Mouse (Mus musculus) kidney, adult 18-20 months (tissue): Measurements from ENCODE around the gene Mael.

Experiments
- DNase-seq: peaks from one replicate; pipeline ENCODE4 v3.0.0; 2021

Mael gene

DNA sequence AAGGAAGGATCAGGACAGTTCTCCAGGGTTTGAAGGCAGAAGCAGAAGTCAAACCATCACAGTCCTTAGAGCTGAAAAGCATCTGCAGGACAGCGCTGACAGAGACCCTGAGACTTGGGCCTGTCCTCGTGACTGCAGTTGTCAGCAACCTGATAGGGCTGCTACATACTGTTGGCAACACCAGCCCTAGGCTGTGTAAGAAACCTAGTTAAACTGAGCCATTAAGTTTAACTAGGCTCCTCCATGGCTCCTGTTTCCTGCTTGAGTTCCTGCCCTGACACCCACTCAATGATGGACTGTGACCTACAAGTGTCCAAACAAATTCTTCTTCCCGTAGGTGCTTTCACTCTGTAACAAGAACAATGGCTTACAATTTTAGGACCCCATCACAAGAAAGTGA is 33.4 kb downstream of the Mael start:
- no peak for DNase-seq

DNA sequence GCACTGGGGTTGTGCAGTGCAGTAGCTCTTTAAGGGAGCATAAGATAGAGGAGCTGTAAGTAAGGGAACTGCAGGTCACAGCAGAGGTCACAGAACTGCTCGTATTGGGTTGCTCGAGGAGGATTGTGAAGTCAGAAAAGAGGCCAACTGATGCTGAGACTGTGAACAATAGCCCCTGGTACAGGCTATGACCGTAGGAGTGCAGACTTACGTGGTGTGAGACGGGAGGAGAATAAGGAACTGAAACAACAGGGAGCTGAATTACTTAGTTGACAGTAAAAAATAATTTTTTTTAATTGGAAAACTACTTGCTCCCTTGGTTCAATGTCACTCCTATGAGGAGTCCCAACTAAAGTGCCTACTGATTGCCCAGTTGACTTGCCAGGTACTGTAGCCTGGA is 34.4 kb downstream of the Mael start:
- DNase-seq = no peak

DNA sequence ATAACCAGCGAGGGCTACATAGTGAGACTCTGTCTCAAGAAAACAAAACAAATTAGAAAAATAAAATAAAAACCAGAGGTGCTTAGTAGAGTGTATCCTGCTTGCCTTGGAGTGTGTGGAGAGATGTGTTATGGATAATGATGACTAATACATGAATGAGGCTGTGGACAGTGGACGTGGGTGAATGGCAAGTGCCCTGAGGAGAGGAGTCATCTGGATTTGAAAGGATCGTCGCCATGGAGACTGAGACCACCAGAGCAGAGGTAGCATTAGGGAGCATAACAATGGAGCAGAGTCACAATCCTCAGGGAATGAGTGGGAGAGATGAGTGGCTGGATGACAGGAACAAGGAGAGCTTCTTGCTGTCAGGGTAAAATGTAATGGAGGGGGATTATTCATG is 48.7 kb downstream of the Mael start:
- no peak for DNase-seq

DNA sequence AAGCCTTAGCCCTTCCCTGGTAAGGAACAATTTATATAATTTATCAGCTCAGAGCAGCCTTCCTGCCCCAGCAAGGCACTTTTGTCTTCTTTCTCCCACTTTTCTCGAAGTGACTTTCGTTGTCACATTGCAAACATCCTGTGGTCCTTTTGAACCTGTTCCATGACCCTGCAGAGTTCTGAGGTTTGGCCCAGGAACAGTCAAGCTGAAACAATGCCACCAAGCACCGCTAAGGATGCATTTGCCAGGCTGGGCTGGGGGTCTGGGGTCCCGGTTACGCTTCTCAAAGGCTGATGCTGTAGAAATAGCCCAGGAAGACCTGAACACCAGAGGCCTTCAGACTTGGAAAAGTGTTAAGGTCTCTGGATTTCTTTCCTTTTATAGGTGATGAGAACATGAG is 53.2 kb downstream of the Mael start:
- no peak for DNase-seq

DNA sequence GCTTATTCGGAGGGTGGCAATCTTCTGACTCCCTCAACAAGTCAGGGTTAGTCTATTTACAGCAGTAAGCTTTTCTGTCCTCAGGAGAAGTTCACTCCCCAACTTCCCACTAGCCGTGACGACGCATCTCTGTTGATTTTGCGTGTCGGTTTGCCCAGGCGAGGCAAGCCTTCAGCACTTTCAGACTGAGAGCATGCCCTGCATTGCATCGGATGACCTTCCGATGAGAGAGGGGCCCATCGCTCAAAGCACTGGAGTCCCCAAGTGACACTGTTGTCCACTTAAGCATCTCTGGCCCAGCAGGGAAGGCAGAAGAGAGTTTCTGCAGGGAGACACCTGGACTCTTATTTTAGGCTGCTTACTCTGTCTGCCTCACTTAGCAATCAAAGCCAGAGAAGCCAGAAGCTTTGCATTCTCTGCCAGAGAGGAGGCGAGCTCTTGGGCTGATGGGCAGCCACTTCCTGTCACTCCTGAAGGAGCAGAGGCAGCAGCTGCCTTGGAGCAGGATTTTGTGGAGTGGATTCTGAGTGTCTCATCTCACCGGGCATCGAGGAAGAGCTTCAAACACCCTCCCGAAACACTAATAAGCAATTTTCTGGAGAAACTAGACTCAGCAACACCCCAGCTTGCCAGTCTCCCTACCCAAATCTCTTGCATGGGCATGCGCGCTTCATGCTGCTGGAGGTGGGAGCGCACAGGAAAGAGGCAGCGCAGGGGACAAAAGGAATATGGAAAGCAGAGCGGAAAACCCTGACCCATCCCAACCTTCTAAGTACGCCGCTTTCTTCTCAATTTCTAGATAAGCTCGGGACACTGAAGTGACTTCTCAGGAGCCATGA is 53.9 kb downstream of the Mael start:
- no peak for DNase-seq

DNA sequence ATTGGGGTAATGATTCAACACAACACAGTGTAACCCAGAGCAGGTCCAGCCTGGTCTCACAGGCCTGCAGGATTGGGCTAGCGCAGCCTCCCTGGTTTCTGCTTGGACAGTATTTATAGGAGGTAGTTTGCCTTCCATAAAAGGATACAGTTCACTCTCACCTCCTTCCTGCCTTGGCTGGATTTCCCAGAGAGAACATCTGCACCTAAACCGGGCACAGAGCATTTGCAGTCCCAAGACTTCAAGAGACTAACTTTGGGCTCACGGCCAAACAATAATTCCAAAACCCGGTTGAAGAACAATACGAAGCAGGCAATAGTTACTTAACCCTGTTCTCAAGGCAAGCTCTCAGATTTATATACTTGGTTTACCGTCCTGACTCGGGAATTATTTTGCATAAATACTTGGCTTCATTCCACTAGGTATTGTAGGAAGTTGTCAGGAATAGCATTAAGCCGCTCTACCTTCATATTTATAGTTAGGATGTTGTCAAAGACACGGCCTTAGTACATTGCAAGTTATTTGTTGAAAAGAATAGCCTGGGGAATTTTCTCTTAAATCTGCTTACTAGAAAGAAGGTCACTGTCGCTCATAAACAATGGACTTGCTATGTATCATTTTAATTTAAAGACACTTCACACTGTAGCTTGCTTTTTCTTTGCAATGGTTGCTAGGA is 55.5 kb downstream of the Mael start:
- no peak for DNase-seq

DNA sequence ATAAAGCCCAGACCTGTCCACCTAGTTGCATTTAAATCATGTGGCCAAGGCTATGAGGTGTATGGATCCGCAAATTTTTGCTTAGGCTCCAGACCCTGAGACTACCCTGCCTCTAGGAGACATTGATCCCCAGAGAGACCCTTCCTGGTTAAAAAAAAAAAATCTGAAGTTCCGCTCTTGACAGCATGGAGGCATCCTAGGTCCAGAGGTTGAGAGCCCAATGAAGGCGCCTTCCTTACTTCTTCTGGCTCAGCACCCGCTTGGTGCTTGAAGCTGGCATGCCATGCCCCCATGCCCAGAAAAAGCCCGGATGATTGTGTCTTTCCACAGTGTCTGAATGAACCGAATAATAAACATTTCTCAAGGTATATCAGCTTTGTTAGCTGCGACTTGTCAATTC is 57.0 kb downstream of the Mael start:
- no peak for DNase-seq

DNA sequence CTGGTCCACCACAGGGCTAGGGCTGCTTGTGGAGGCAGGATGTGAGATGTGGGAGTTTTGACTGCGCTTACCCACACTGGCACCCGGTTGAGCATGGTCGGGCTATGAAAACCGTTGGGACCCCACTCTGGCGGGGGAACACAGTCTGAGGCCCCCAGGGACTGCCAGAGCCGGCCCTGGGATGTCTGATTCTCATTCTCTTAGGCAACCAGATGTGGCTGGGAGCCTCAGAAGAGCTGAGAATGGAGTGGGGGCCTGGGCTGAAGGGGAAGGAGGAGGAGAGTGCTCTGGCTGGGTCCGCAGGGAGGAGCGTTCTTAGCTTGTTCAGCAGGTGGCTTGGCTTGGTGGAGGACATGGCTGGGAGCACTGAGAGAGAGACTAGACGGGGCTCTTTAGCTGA is 64.9 kb downstream of the Mael start:
- no peak for DNase-seq

DNA sequence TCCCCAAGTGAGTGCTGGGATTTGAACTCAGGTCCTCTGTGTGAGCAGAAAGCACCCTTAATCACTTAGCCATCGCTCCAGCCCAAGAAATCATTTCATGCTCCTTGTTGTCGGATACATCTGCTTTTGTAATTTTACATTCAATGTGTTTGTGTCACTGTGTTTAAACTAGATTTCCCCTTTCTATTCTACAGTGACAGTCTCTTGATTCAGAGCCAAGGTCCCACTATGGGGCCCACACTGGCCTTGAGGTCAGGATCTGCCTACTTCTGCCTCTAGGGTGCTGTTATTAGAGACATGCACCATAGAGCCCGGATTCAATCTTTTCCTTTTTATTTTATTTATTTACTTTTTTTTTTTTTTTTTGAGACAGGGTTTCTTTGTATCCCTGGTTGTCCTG is 65.6 kb downstream of the Mael start:
- no peak for DNase-seq

DNA sequence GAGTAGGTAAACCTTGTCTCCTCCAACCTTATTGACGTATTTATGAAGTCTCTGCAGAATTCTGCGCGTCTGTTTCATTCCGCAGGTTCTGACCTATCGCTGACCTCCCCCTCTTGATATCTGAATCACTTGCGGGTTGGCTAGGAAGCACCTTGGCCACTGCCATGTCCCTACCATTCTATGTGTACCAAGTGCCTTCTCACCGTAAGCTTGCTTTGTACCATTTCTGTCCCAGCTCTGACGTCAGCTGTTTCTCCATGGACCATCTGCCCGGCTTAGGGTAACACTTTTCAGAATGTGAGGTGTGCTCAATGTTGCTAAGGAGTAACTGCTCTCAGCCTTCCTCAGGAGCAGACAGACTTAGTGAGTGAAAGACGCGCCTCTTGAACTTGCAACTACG is 67.7 kb downstream of the Mael start:
- no peak for DNase-seq

DNA sequence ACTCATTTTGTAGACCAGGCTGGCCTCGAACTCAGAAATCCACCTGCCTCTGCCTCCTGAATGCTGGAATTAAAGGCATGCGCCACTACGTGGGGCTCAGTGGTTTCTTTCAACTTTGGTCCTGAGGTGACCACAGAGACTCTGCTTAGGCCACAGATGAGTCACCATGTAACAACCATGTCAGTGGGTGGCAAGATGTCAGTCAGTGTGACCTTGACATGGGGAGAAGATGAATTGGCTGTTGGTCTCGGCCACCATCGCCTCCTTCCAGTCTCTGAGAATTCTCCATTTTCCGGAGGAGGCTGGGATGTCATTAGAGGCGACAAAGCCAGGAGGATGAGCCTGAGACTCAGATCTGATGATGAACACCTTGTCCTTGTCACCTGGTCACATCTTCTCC is 68.8 kb downstream of the Mael start:
- no peak for DNase-seq

DNA sequence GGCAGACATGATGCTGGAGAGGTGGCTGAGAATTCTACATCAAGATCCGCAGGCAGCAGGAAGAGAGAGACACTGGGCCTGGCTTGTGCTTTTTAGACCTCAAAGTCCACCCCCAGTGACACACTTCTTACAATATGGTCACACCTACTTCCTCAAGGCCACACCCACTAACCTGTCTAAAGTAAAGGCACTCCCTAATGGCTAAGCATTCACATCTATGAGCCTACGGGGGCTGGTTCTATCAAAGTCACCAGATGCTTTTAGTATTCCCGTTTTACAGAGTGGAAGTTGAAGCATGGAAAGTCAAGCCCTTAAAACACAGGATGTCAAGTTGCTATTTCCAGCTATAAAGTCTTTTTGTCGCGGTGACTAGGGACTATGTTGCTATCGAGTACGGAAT is 70.5 kb downstream of the Mael start:
- no peak for DNase-seq

DNA sequence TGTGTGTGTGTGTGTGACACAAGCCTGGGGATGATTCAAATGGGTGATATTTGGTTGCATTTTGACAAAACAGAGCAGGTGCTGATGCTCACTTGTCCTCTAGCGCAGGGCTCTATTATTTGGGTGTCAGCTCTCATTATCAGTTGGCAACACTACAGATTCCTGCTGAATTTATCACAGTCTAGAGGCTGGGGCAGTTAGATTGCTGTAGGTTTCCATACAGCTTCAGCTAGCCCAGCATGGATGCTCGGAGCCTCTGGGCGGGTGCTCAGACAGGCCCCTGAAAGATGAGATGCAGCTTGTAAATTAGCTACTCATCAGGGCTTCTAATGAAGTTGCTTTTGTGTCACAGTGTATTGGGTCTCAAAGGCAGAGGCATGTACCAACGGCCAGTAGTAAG is 71.1 kb downstream of the Mael start:
- DNase-seq = no peak

DNA sequence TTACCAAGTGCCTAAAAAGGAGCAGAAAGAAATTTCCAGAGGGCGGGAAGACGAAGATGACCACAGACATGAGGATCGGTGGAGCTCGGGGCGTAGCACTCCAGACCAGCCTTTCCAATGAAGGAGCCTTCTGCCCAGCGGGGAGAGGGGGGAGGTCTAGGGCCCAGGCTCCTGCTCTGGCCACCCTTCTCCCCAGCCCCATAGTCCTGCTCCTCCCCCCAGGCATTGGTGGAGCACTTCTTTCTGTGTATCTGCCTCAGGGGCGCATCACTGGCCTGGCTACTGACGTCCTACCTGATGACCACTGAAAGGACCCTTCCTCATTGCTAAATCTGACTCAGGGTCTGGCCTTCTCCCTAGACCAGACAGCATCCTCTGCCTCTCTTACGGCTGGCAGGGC is 73.4 kb downstream of the Mael start:
- DNase-seq = no peak

DNA sequence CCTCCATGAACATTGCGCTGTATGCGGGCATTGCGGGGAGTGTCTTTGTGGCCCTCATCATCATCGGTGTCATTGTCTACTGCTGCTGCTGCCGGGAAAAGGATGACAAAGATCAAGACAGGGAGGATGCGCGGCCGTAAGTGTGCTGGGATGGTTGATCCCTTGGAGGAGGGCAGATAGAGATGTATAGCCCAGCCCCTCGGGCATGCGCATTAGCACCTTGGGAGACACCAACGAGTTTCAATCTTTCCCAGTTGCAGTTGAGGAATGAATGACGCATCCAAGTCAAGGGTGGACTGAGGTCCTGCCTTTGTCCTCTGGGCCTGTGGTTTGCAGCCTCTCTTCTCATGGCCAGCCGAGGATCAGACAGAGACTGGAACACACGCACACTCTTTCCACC is 74.0 kb downstream of the Mael start:
- DNase-seq = no peak

DNA sequence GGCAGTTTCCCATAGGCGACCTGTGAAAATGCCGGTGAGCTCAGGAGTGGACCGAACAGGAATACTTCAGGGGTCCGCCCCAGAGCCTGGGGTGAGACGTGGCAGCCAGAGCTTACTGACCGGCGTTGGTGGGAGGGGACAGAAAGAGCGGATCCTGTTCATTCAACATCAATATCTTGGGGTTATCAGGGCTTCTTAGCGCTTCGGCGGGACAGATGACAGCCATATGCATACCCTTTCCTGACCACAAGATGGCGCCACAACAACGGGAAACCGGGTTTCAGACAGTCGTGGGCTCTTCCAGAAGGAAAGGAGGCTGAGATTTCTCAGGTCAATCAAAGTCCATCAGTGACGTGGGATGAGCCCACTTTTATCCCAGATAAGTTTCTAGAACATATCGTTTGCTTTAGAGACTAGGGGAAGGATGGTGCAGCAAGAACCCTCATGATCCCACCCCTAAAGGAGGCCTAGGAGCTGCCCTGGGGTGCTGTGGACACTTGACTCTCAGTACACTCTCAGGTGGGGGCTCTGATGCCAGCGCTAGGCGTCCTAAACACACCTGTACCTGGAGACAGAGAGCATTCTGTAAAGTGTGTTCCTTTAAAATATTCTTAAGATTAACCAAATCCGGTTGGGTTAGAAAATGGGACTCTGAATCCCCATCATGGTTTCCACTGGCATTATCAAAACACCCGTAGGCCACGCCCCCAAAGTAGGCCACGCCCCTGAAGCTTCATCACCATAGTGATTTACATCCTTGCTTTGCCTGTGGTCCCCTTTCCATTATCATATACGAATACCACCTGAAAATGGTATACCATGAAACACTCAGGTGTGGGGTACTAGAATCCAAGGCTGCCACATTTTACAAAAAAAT is 77.7 kb downstream of the Mael start:
- peak; percentile 73 for DNase-seq

DNA sequence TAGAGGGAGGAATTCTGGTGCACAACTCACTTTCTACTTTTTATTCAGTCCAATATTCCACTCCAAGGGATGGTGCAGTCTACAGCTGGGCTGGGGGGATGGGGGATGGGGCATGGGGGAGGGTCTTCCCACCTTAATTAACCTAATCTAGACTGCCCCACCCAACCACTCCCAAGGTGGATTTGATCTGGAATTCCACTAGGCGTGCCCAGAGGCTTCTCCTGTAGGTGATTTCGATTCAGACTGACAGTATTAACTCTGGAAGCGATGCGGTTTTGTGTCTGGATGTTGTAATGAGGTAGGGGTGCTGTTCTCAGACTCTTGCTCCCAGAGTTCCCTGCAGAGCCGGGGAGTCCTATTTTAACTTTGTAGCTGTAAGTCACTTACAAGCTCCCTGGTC is 78.4 kb downstream of the Mael start:
- no peak for DNase-seq

DNA sequence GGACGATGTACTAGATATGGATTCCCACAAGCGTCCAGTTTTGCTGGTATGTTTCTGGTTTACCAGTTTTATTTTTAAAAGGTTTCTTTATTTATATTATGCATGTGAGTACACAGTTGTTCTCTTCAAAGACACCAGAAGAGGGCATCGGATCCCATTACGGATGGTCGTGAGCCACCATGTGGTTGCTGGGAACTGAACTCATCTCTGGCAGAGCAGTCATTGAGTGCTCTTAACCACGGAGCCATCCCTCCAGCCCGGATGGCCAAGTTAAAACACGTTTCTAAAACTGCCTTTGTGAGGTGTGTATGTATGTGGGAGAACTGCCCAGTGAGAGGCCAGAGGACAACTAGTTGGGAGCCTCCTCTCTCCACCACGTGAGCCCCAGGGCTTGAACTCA is 79.9 kb downstream of the Mael start:
- no peak for DNase-seq

DNA sequence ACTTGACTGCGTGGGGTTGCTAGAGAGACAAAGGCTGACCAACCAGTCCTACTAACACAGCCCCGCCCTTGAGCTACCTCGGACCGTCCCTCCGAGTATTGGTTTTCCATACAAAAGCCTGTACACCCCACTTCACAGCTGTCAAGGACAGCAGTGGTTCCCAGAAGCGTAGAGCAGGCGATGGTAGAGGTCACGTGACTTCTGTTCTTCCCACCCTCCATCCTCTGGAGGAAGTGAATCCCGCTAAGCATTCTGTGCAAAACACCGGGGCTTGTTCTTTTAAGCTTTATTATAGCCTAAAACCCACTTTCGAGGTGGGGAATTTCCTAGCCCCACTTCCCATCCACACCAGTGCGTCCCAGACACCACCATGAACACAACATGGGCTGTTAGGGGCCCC is 80.8 kb downstream of the Mael start:
- no peak for DNase-seq

DNA sequence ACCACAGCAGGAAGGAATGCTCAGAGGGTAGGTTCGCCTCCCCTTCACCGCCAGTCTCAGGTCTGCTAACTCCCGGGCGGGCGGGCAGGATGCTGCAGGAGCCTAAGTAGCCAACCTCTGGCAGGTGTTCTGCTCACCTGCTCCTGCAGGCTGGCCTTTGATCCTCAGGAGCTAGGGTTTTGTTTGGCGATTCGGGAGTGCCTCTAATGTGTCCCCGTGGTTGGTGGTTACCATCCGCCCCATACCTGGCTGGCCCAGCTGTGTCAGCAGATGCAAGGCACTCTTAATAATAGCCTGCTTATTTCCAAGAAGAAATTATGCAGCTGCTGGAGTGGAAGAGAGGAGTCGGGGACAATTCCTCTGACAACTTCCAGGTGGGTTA is 83.4 kb downstream of the Mael start:
- DNase-seq = no peak

DNA sequence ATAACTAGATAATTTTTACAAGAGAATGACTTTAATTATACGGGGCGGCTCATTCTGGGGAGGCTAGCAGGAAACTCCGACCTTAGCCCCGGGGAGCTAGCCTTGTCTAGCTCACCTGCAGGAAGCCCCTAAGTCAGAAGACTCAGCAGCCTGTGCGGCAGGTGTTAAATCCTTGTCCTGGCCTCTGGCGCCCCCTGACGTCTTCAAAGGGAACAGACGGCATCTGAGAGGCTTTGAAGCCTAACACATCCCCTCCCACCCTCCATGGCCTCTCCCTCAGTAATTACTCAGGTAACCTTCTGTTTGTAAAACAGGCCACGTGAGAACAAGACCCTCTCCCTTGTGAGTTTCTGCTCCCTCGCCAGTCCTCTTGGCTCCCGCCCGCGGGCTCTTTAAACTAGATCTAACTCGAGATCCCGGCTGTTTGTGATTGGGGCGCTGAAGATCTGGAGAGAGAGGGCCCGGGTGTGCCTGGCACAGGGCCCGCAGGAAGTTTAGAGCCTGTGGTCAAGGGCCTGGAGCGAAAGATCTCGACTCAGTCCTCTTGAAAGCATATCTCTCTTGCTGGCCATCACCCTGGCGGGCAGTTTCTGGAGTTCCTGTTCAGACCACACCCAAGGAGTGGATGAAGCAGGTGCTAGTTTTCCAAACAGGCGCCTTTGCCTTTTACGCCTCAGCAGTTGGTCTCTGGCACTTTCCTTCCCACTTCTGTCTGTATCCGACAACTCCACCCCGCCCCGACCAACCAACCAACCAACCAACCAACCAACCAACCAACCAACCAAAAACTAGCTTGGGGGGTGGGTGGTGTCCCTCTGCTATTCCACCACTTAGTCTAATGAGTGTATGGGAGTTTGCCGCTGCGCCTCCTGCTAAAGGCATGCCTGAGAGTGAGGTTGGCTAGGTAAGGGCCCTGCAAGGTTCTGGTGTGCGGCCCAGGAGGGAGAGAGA is 84.1 kb downstream of the Mael start:
- DNase-seq = peak; percentile 80

DNA sequence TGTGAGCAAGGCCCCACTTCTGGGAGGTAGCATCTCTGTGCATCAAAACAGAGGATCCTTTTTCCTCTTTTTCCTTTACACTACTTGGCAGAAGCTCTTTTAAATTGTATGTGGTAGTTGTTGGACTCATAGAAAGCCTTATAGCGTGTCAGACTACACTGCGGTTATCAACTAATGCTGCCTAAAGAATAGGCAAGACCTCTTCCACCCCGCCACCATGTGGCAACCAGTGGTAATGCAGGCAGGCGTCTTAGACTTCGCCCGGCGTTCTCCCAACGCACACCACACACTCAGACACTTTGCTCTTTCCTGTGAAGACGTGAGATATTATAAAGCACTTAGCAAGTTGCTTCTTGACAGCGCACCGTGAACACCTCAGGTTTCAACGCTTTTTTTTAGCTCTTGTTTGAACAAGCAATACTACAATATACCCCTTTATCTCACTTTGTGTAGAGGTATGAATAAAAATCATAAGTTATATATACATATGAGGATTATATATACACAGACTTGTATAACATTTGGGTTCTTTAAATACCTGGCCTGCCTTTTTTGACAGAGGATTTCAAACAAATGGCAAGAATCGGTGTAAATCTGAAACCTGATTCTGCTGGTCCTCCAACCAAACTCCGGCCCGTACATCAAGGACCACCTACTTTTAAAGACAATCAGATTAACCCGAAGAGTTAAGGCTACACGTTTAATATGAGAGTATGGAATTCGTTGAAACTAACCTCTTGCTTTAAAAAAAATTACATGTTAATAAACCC is 85.0 kb downstream of the Mael start:
- peak; percentile 89 for DNase-seq
